Mouse (Mus musculus) right cerebral cortex, postnatal 10 days (tissue): ENCODE results near the gene Gm29427.
"Not testable (repeated sequence)": the region's sequence is repeated elsewhere in the genome, so short reads cannot be mapped to it uniquely, and the experiment has no call there.

Experiments used
- DNase-seq, 2 experiments: peaks; one replicate each; pipeline ENCODE4 v3.0.0; 2021; ENCODE audit warnings: low spot score in 2 of 2

Gene Gm29427

GRCm38 (mm10) chr1:130659641-130660040 is 56.0 kb downstream of the Gm29427 start:
- not testable (repeated sequence) for DNase-seq

- DNase-seq: no peak
Observed at GRCm38 (mm10) chr1:130644103-130644502, 71.5 kb downstream of the Gm29427 start.

- no peak for DNase-seq
Observed at GRCm38 (mm10) chr1:130640967-130641366, 74.6 kb downstream of the Gm29427 start.

- DNase-seq: peak; percentile 69 to 81
Observed at GRCm38 (mm10) chr1:130633761-130634410, 81.7 kb downstream of the Gm29427 start.

- DNase-seq: no peak
Observed at GRCm38 (mm10) chr1:130633316-130633715, 82.3 kb downstream of the Gm29427 start.

GRCm38 (mm10) chr1:130629521-130629920 is 86.1 kb downstream of the Gm29427 start, which contains the start of gene Zp3r:
Zp3r (minus strand) TSS chr1:130629621.
- DNase-seq: no peak
